12 mouse cellular contexts compared by ENCODE assay signal in genomic region chr5:72720587-72720986, GRCm38 (mm10). TPM values are rescaled to one million over a fixed set of nuclear protein-coding genes. Genes with fewer than 3 reads are reported as not detected.
A peak's percentile ranks its signal among the peaks of the same experiment; 100 is the strongest.
DNase-seq lines count a peak whose midpoint lies in the region; ATAC-seq and TF ChIP-seq lines count a peak whose summit lies in the region.
"Had no signal": no experiment of that assay in that cellular context is flagged by ENCODE, and none has a peak within 500 bp of the region (broad histone marks: within the 10 kb centered on the region; RNA-seq: fewer than 3 reads in every experiment).

No protein-coding gene starts in this region.

- ATAC-seq in kidney, postnatal 0 days (replicated peaks; ENCODE audit: low FRiP score, low read depth) = no peak
- no peak for ATAC-seq in kidney, embryonic 14.5 days (ENCODE audit: low FRiP score, low TSS enrichment)
- ATAC-seq in megakaryocyte progenitor cell, adult 5-6 weeks (replicated peaks; ENCODE audit: poor library complexity) = peak; percentile 60

- H3K9ac ChIP-seq in kidney, postnatal 0 days (ENCODE audit: low read depth, low read length) = no peak overlapping the region
- no peak overlapping the region for H3K9ac ChIP-seq in kidney, embryonic 14.5 days (ENCODE audit: low read depth, low read length)
- no peak overlapping the region for H3K9ac ChIP-seq in ES-E14 (ENCODE audit: insufficient read depth, low read depth, low read length, poor library complexity, severe bottlenecking)
- H3K9ac ChIP-seq: hindbrain, embryonic 12.5 days; liver, embryonic 13.5 days; stomach, embryonic 15.5 days had no signal

- H3K27ac ChIP-seq in kidney, postnatal 0 days = no peak overlapping the region
- no peak overlapping the region for H3K27ac ChIP-seq in kidney, embryonic 14.5 days (ENCODE audit: low read depth, low read length)
- no peak overlapping the region for H3K27ac ChIP-seq in ES-E14 (ENCODE audit: insufficient read depth, low read depth, low read length, poor library complexity, severe bottlenecking)
- H3K27ac ChIP-seq: hindbrain, embryonic 12.5 days; liver, embryonic 13.5 days; stomach, embryonic 15.5 days had no signal

- H3K4me2 ChIP-seq in kidney, postnatal 0 days (ENCODE audit: low read length) = no peak overlapping the region
- no peak overlapping the region for H3K4me2 ChIP-seq in kidney, embryonic 14.5 days (replicated peaks; ENCODE audit: low read depth, low read length)
- H3K4me2 ChIP-seq: hindbrain, embryonic 12.5 days; liver, embryonic 13.5 days; stomach, embryonic 15.5 days had no signal

- no peak for DNase-seq in kidney, postnatal 0 days (ENCODE audit: low spot score)
- DNase-seq in CD4-positive helper T cell, adult 2 months (ENCODE audit: low read depth, low spot score) = peak; percentile 36
- peak; percentile 25 for DNase-seq in ES-E14 (ENCODE audit: low read depth, low spot score)
- no peak for DNase-seq in cerebellum, postnatal 36 days
- no peak for DNase-seq in cerebellum, adult 11-12 months
- DNase-seq: gastrocnemius, postnatal 14 days; liver, embryonic 13.5 days; midbrain, embryonic 14.5 days had no signal

- WGBS in kidney, postnatal 0 days = 61% methylated on average over 7 of the region's 7 CpGs
- 64% methylated on average over 7 of the region's 7 CpGs for WGBS in kidney, embryonic 14.5 days

- no peaks in the 10 kb centered on the region for H3K27me3 ChIP-seq in kidney, postnatal 0 days (ENCODE audit: insufficient read depth, low read length)
- H3K27me3 ChIP-seq in kidney, embryonic 14.5 days (ENCODE audit: control insufficient read depth, insufficient read depth, low read length) = no peaks in the 10 kb centered on the region
- H3K27me3 ChIP-seq: hindbrain, embryonic 12.5 days; liver, embryonic 13.5 days; stomach, embryonic 15.5 days had no signal

- no peaks in the 10 kb centered on the region for H3K9me3 ChIP-seq in kidney, postnatal 0 days (replicated peaks; ENCODE audit: low read length)
- H3K9me3 ChIP-seq in kidney, embryonic 14.5 days (ENCODE audit: control insufficient read depth, low read length) = no peaks in the 10 kb centered on the region
- no peaks in the 10 kb centered on the region for H3K9me3 ChIP-seq in ES-E14 (ENCODE audit: control insufficient read depth, insufficient read depth, low read depth, low read length)
- H3K9me3 ChIP-seq: hindbrain, embryonic 12.5 days; liver, embryonic 13.5 days; stomach, embryonic 15.5 days had no signal

- H3K4me1 ChIP-seq in kidney, postnatal 0 days (replicated peaks; ENCODE audit: insufficient read depth, low read length) = no peaks in the 10 kb centered on the region
- H3K4me1 ChIP-seq in kidney, embryonic 14.5 days (ENCODE audit: control insufficient read depth, insufficient read depth, low read length) = no peaks in the 10 kb centered on the region
- no peaks in the 10 kb centered on the region for H3K4me1 ChIP-seq in ES-E14 (ENCODE audit: control insufficient read depth in 2 of 2, insufficient read depth in 2 of 2, low read length in 2 of 2, poor library complexity in 1 of 2)
- H3K4me1 ChIP-seq: hindbrain, embryonic 12.5 days; liver, embryonic 13.5 days; stomach, embryonic 15.5 days had no signal

- in situ Hi-C loops in ES-E14 (cut with MboI; ENCODE audit: low sequenced_read_pairs in 2 of 2, unreplicated experiment in 2 of 2) = loop anchor here in 1 of 2 experiments (25.0 kb wide), 1 partner anchor 358 kb away; no protein-coding TSS in a partner anchor

- no peaks in the 10 kb centered on the region for H3K36me3 ChIP-seq in kidney, postnatal 0 days (ENCODE audit: insufficient read depth, low read length)
- no peaks in the 10 kb centered on the region for H3K36me3 ChIP-seq in kidney, embryonic 14.5 days (ENCODE audit: control insufficient read depth, insufficient read depth, low read length)
- H3K36me3 ChIP-seq in ES-E14 (ENCODE audit: control insufficient read depth, insufficient read depth, low read length, poor library complexity, severe bottlenecking) = no peaks in the 10 kb centered on the region
- H3K36me3 ChIP-seq: hindbrain, embryonic 12.5 days; liver, embryonic 13.5 days; stomach, embryonic 15.5 days had no signal

- TF ChIP-seq CTCF in kidney, postnatal 0 days (IDR thresholded peaks at IDR 0.05; ENCODE audit: low read depth) = peak; percentile 44; the same call in 1 of the 2 replicates

- H3K4me3 ChIP-seq in kidney, postnatal 0 days (replicated peaks; ENCODE audit: low read depth, low read length) = no peak overlapping the region
- H3K4me3 ChIP-seq in kidney, embryonic 14.5 days (ENCODE audit: low read length) = no peak overlapping the region
- H3K4me3 ChIP-seq in ES-E14 (ENCODE audit: insufficient read depth in 1 of 2, low read depth in 1 of 2, low read length in 2 of 2, poor library complexity in 1 of 2, severe bottlenecking in 1 of 2) = no peak overlapping the region
- H3K4me3 ChIP-seq: hindbrain, embryonic 12.5 days; liver, embryonic 13.5 days; stomach, embryonic 15.5 days had no signal

TF ChIP-seq in ES-E14, 5 proteins besides CTCF, POLR2A, EP300 and RAD21:
- no peak for TF ChIP-seq ZC3H11A (IDR thresholded peaks at IDR 0.05; ENCODE audit: borderline replicate concordance, low read depth, low read length)
- no peak for TF ChIP-seq MAFK (IDR thresholded peaks at IDR 0.05; ENCODE audit: insufficient read depth, low read depth, low read length)
- no peak for TF ChIP-seq ZNF384 (IDR thresholded peaks at IDR 0.05; ENCODE audit: low read depth, low read length)
- TF ChIP-seq CHD2 (IDR thresholded peaks at IDR 0.05; ENCODE audit: low read depth, low read length) = no peak
- TF ChIP-seq HCFC1 (IDR thresholded peaks at IDR 0.05; ENCODE audit: borderline replicate concordance, insufficient read depth, low read length) = no peak

RNA-seq across cellular contexts. Expression of gene Txk, which starts 32.0 kb away (rescaled TPM):
- 0.45 and 0.78 TPM in 2 replicates for polyA plus RNA-seq in kidney, postnatal 0 days (2015; fragmentation: Nextera tagmentation; extraction: Ambion mirVana)
- polyA plus RNA-seq in kidney, embryonic 14.5 days (2014; fragmentation: Nextera tagmentation; extraction: Ambion mirVana) = 0.26 TPM in 1 of 2 replicates, not detected in the other
- total RNA-seq in ES-E14 (2012; rRNA removed) = 0.09 TPM in 1 of 2 replicates, not detected in the other
- 0.57 and 1.2 TPM in 2 replicates for total RNA-seq in megakaryocyte progenitor cell, adult 5-6 weeks (2015)
- total RNA-seq in megakaryocyte progenitor cell, adult 5-6 weeks (2017) = 0.08 and 0.41 TPM in 2 replicates
- polyA plus RNA-seq: hindbrain, embryonic 12.5 days; liver, embryonic 13.5 days had no signal

Comparison
In these comparisons a context has a peak if more than half of its experiments do, and no peak if none do; other contexts are left out.
1. DNase-seq: peak in CD4-positive helper T cell, adult 2 months (single experiment) and ES-E14 (single experiment); none in kidney, postnatal 0 days (single experiment), cerebellum, postnatal 36 days (0 of 2) and cerebellum, adult 11-12 months (single experiment).